Mouse (Mus musculus) bone marrow, adult 2 months (tissue): Measurements from ENCODE around the gene Svbp. TPM values are rescaled to one million over a fixed set of nuclear protein-coding genes. Genes with fewer than 3 reads are reported as not detected.

Experiments used
- H3K27ac ChIP-seq: fragments of 200-500 bp; 2 replicates; pipeline ENCODE4 v1.5.1; 2012; ENCODE audit warnings: low read depth, mild to moderate bottlenecking, control low read depth, inconsistent platforms, low read length; ENCODE audit not compliant: control insufficient read depth, poor library complexity, insufficient read depth
- H3K4me1 ChIP-seq: fragments of 200-500 bp; 2 replicates; pipeline ENCODE4 v1.6.1; 2011; ENCODE audit warnings: low read length; ENCODE audit not compliant: control insufficient read depth, insufficient read depth
- H3K4me3 ChIP-seq: fragments of 200-500 bp; replicated peaks from 2 replicates; pipeline ENCODE3; 2011; ENCODE audit warnings: mild to moderate bottlenecking, low read depth, low read length, control low read depth; ENCODE audit not compliant: control insufficient read depth
- CTCF ChIP-seq: fragments of 200-500 bp; IDR thresholded peaks from 2 replicates; pipeline ENCODE4 v1.5.1; 2011; ENCODE audit warnings: low read length, control low read depth; ENCODE audit not compliant: control insufficient read depth, insufficient read depth
- POLR2A ChIP-seq: fragments of 200-500 bp; IDR thresholded peaks from 2 replicates; pipeline ENCODE4 v1.6.1; 2011; ENCODE audit warnings: low read depth, mild to moderate bottlenecking, control low read depth, low read length, borderline replicate concordance; ENCODE audit not compliant: control insufficient read depth
- WGBS: fragments of 180-500 bp; shearing (Covaris S2); methylation state at CpG from one replicate; pipeline ENCODE4 v1.1.7; 2018; 5-methylcytosine and 5-hydroxymethylcytosine counted together
- polyA plus RNA-seq: library from polyadenylated mRNA; stranded (reverse); fragments of >200 nt; gene quantifications from 2 replicates; pipeline ENCODE4 v1.2.4, GENCODE M21; 2011; ENCODE audit warnings: low replicate concordance; ENCODE audit not compliant: missing spikeins, insufficient read depth, insufficient read length

Svbp gene
- polyA plus RNA-seq, 1 experiment = 46.6 TPM

DNA sequence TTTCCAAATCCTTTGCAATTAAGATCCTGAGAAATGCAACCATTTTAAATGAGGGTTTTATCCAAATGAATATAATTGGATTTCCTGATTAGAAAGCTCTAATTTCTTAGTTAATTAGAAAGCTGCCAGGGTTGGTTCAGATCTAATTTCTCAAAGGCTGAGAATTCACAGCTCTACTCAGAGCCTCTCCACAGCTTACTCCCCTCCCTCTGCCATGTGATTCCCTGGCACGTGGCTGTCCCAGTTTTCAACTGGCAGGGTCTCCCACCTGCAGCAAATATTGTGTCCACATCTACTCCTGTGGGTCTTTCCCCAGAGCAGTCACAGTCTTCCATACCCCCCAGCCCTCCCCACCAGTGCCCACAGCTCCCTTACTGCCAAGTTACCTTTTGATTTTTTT lies 11.6 kb upstream of the Svbp start:
- no peak overlapping the region for H3K27ac ChIP-seq
- H3K4me3 ChIP-seq = no peak overlapping the region
- H3K4me1 ChIP-seq = no peaks in the 10 kb centered on the region; the same call in 1 of the 2 replicates
- TF ChIP-seq CTCF = no peak
- TF ChIP-seq POLR2A = no peak
- 68% methylated on average over 1 of the region's 1 CpGs for WGBS

DNA sequence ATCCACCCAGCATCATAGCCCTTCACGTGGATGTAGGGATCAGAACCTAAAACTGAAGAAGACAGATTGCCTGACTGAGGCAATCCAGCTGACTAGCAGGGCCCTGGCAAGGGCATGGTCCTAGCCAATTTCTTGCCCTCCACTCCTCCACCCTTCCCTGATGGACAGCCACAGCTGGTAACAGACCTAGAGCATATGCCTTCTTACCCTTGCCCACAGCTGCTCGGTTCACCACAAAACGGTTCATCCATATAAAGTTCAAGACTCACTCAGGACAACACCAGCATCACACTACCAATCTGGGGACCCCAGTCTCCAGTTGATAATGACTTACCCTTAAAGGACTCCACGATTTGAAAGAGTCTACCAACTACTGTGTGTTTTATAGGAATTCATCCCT lies 9.3 kb upstream of the Svbp start:
- H3K27ac ChIP-seq = no peak overlapping the region
- peak overlapping the region; percentile 4 for H3K4me3 ChIP-seq
- WGBS = 83% methylated on average over 4 of the region's 4 CpGs
- TF ChIP-seq POLR2A = no peak
- no peak for TF ChIP-seq CTCF
- H3K4me1 ChIP-seq = no peaks in the 10 kb centered on the region; the same call in 1 of the 2 replicates

DNA sequence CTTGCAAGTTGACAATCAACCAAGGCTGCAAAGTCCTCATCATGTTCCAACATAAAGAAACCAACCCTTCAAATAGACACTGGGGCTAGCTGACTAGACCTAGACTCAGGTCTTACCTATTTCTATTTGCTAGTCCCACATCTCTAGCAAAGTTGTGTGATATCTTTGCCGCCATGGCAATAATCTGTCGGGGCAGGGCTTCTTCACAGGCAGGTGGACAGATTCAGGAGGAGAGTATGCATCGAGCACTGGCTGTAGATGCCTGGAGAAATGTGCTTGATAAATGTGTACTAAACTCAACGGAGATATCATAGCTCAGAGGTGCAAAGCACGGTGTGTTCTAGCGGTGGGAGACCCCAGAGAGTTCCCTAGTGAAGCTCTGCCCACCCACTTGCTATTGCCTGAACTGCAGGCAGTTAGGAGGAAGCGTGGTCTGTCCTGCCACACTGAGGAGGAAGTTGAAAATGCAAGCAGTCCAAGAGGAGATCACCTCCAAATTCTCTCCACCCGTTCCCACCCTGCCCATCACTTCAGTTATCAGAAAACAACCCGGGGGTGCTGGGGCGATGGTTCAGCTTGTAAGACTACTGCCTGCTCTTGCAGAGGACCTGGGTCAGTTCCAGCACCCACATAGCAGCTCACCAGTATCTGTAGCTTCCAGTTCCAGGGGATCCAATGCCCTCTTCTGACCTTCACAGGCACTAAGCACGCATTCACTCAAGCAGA lies 6.9 kb upstream of the Svbp start:
- peak overlapping the region; percentile 75 for H3K4me3 ChIP-seq
- TF ChIP-seq POLR2A (no peak), CTCF (peak; percentile 64)
- H3K27ac ChIP-seq = peak overlapping the region; percentile 32
- WGBS = 19% methylated on average over 11 of the region's 11 CpGs
- no peaks in the 10 kb centered on the region; the same call in 1 of the 2 replicates for H3K4me1 ChIP-seq

DNA sequence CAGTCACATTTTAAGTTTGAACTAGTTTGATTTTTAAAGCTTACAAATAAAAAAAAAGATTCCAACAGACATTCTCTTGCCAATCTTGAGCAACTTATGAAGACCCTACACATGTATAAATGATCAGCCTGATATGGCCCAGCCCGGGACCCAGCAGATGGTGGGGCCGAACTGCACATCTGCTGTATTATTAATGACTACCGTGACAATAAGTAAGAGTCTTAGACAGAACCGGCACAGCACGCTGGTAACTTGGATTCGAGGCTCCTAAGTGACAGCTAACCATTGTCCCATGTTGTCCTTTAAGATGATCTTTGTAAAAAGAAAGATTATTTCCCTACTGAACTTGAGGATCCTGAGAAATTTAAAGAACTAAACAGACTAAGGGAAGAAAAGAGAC lies 5.7 kb upstream of the Svbp start:
- 66% methylated on average over 6 of the region's 6 CpGs for WGBS
- Histone ChIP-seq H3K4me3 (peak overlapping the region; percentile 88), H3K4me1 (peaks cover 3% of the 10 kb centered on the region), H3K27ac (peak overlapping the region; percentile 93)
- TF ChIP-seq CTCF = no peak
- TF ChIP-seq POLR2A = no peak

DNA sequence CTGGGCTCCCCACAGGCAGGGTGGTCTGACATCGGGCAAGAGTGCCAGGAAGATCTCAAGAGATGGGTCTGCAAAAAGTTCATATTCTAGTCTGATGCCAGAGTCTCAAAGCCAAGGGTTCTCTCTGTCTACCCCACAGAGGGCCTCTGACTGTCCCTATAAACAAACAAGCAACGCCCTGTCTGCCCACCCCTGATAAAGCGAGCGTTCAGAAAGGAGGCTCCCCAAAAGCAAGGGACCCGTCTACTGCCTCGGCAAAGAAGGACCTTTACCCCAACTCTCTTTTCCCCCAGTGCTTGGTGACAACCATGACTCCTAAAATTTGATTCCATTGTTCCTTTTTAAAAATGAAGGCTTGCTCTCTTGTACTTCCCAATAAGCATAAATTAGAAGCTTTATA lies 5.2 kb upstream of the Svbp start, which contains the start of gene Ermap:
TSS of gene Ermap (minus strand) at position 148 of the 400 bp plus-strand sequence.
- Histone ChIP-seq H3K4me1 (peaks cover 3% of the 10 kb centered on the region), H3K27ac (peak within 1 kb of the TSS; percentile 93), H3K4me3 (peak within 1 kb of the TSS; percentile 88)
- peak; percentile 47; the same call in 1 of the 2 replicates for TF ChIP-seq POLR2A
- no peak for TF ChIP-seq CTCF
- 60% methylated on average over 6 of the region's 6 CpGs for WGBS

DNA sequence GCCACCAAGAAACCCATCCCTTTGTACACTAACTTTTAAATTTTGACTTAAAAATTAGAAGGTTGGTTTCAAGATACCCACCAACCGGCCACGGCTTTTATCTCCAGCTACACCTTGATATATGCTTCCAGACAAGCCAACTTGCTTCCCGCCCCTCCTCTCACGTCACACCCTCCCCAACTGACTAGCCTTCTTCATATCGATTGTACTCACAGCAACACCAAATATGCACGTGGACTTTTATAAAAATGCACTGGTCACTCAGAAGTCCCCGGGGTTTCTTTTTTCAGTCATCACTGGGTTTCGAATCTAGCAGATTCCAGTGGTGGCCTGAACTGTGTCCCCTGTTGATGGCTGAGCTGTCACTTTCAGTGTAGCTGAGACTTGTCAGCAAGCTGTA lies 4.5 kb upstream of the Svbp start:
- WGBS = 56% methylated on average over 8 of the region's 8 CpGs
- Histone ChIP-seq H3K27ac (peak overlapping the region; percentile 93), H3K4me3 (peak overlapping the region; percentile 44), H3K4me1 (peaks cover 3% of the 10 kb centered on the region)
- TF ChIP-seq POLR2A (no peak), CTCF (no peak)

DNA sequence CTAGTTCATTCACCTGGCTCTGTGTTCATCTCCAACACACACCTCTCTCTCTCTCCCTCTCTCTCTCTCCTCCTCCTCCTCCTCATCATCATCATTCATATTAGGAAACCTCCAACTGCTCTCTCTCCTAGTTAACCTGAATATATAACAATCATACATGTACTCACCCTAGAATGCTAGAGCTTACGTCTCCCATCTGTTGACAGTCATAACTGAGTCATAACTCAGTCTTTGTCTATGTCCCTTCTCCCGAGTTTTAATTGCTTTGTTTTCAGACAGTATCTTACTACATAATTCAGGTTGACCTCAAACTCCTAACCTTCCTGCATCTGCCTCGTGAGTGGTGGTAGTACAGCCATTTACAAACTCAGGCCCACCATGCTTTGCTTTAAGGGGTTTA lies 3.8 kb upstream of the Svbp start:
- no peak for TF ChIP-seq POLR2A
- no peak for TF ChIP-seq CTCF
- peaks cover 3% of the 10 kb centered on the region for H3K4me1 ChIP-seq
- H3K4me3 ChIP-seq = no peak overlapping the region
- WGBS = 59% methylated on average over 3 of the region's 3 CpGs
- H3K27ac ChIP-seq = peak overlapping the region; percentile 88; the same call in 1 of the 2 replicates

DNA sequence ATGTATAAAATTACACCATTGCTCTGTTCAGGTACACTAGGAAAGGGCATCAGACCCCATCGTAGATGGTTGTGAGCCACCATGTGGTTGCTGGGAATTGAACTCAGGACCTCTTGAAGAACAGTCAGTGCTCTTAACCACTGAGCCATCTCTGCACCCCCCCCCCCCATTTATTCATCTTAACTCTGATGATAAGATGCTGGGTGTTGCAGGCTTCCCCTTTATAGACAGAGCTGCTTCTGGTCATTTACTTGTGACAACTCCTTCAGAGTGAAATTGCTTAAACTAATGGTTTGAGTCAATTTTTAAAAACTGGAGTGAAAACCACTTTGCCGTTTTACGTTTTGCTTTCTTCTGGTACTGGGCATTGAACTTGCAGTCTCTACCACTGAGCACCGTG lies 2.3 kb upstream of the Svbp start:
- H3K4me3 ChIP-seq = no peak overlapping the region
- peaks cover 3% of the 10 kb centered on the region for H3K4me1 ChIP-seq
- TF ChIP-seq POLR2A (no peak), CTCF (no peak)
- WGBS = 90% methylated on average over 4 of the region's 4 CpGs
- H3K27ac ChIP-seq = no peak overlapping the region
